Mouse (Mus musculus): ENCODE data around the gene Cog4. TPM values are rescaled to one million over a fixed set of nuclear protein-coding genes. Genes with fewer than 3 reads are reported as not detected.

The Cog4 gene
- total and polyA plus RNA-seq, 3 experiments = 24.9 to 35.2 (median 27.5) TPM

- no peak for TF ChIP-seq NRF1 (IDR thresholded peaks at IDR 0.05; ENCODE audit: low read depth, low read length)
- no peak for TF ChIP-seq POLR2AphosphoS2 (IDR thresholded peaks at IDR 0.05; ENCODE audit: low read depth, low read length)
- no peak for TF ChIP-seq IRF4 (IDR thresholded peaks at IDR 0.05; ENCODE audit: low read depth, low read length)
These were observed 10.5 kb downstream of the Cog4 start (continued) for GRCm38 (mm10) chr8:110856760-110857461.

- in situ Hi-C loops (cut with MboI; ENCODE audit: low pct_ligation_motif_present, low pct_unique_long_range_greater_than_20kb, low sequenced_read_pairs) = no loop called here
- Histone ChIP-seq H3K79me2 (replicated peaks; ENCODE audit: control insufficient read depth, extremely low read depth, insufficient read depth, poor library complexity, severe bottlenecking) (no peaks in the 10 kb centered on the region; the same call in 1 of the 2 replicates), H3K36me3 (replicated peaks in 1 of 2; ENCODE audit: control insufficient read depth in 1 of 2, insufficient read depth in 1 of 2, low read length in 1 of 2) (peaks cover 53 to 78% of the 10 kb centered on the region in 2 experiments)
- TF ChIP-seq SMC3 (IDR thresholded peaks at IDR 0.05; ENCODE audit: low read depth, low read length) (peak; percentile 69), ETS1 (conservative IDR thresholded peaks at IDR 0.05; ENCODE audit: low read depth, low read length) (peak; percentile 59; the same call in 1 of the 2 replicates), EP300 (IDR thresholded peaks at IDR 0.05; ENCODE audit: low read length) (peak; percentile 81), ELF1 (IDR thresholded peaks at IDR 0.05; ENCODE audit: low read depth, low read length) (no peak), USF1 (IDR thresholded peaks at IDR 0.05; ENCODE audit: low read depth, low read length) (no peak), NELFE (IDR thresholded peaks at IDR 0.05; ENCODE audit: low read depth, low read length) (no peak; the same call in 1 of the 2 replicates), CTCF (conservative IDR thresholded peaks at IDR 0.05 in 1 of 2, IDR thresholded peaks at IDR 0.05 in 1 of 2; ENCODE audit: low read depth in 2 of 2, low read length in 2 of 2) (peak; percentile 34 to 86), HCFC1 (IDR thresholded peaks at IDR 0.05; ENCODE audit: low read depth, low read length) (peak; percentile 17; the same call in 1 of the 2 replicates), POLR2AphosphoS2 (IDR thresholded peaks at IDR 0.05; ENCODE audit: low read depth, low read length) (no peak), IRF4 (IDR thresholded peaks at IDR 0.05; ENCODE audit: low read depth, low read length) (peak; percentile 86; the same call in 1 of the 2 replicates), JUND (conservative IDR thresholded peaks at IDR 0.05; ENCODE audit: low read depth, low read length) (no peak), BHLHE40 (IDR thresholded peaks at IDR 0.05; ENCODE audit: low read depth, low read length) (0 out of 2 replicates have a peak, but pooled peaks have one; percentile 21), CHD1 (IDR thresholded peaks at IDR 0.05; ENCODE audit: low read depth, low read length) (no peak), NRF1 (IDR thresholded peaks at IDR 0.05; ENCODE audit: low read depth, low read length) (no peak), TCF12 (IDR thresholded peaks at IDR 0.05; ENCODE audit: low read depth, low read length) (peak; percentile 41), USF2 (conservative IDR thresholded peaks at IDR 0.05; ENCODE audit: low read depth, low read length) (no peak; the same call in 1 of the 2 replicates), JUN (IDR thresholded peaks at IDR 0.05; ENCODE audit: insufficient read depth, low read depth, low read length) (no peak), E2F4 (IDR thresholded peaks at IDR 0.05; ENCODE audit: insufficient replicate concordance, low read depth, low read length) (0 out of 2 replicates have a peak, but pooled peaks have one; percentile 13), MYC (IDR thresholded peaks at IDR 0.05; ENCODE audit: low read depth, low read length) (peak; percentile 96; the same call in 1 of the 2 replicates), MAX (IDR thresholded peaks at IDR 0.05; ENCODE audit: low read length) (peak; percentile 75), POLR2A (IDR thresholded peaks at IDR 0.05; ENCODE audit: low read depth, low read length) (no peak; the same call in 1 of the 2 replicates), KAT2A (IDR thresholded peaks at IDR 0.05; ENCODE audit: insufficient replicate concordance, low read length) (no peak), GABPA (IDR thresholded peaks at IDR 0.05; ENCODE audit: insufficient replicate concordance, low read depth, low read length) (no peak), RAD21 (IDR thresholded peaks at IDR 0.05; ENCODE audit: low read depth, low read length) (peak; percentile 86), TBP (conservative IDR thresholded peaks at IDR 0.05; ENCODE audit: low read depth, low read length) (peak; percentile 52; the same call in 1 of the 2 replicates), ZC3H11A (IDR thresholded peaks at IDR 0.05; ENCODE audit: low read depth, low read length) (peak; percentile 24; the same call in 1 of the 2 replicates), PAX5 (IDR thresholded peaks at IDR 0.05; ENCODE audit: low read length) (no peak), CHD2 (IDR thresholded peaks at IDR 0.05; ENCODE audit: low read length) (0 out of 2 replicates have a peak, but pooled peaks have one; percentile 14), MAZ (IDR thresholded peaks at IDR 0.05; ENCODE audit: low read depth, low read length) (0 out of 2 replicates have a peak, but pooled peaks have one; percentile 16), ZMIZ1 (IDR thresholded peaks at IDR 0.05; ENCODE audit: low read depth, low read length) (no peak), UBTF (IDR thresholded peaks at IDR 0.05; ENCODE audit: low read depth, low read length) (no peak), MAFK (IDR thresholded peaks at IDR 0.05; ENCODE audit: insufficient replicate concordance, low read length) (0 out of 2 replicates have a peak, but pooled peaks have one; percentile 38), RCOR1 (conservative IDR thresholded peaks at IDR 0.05; ENCODE audit: low read depth, low read length) (0 out of 2 replicates have a peak, but pooled peaks have one; percentile 25)
These were observed 13.5 kb downstream of the Cog4 start for GRCm38 (mm10) chr8:110859651-110860501.

More at GRCm38 (mm10) chr8:110859651-110860501, 13.5 kb downstream of the Cog4 start:
- dilution Hi-C loops (cut with MboI; ENCODE audit: extremely low pct_ligation_motif_present, extremely low pct_unique_long_range_greater_than_20kb, low sequenced_read_pairs) = no loop called here
- DNase-seq (ENCODE audit: extremely low read depth) = peak; percentile 76
- Histone ChIP-seq H3K9me3 (replicated peaks; ENCODE audit: low read length) (no peaks in the 10 kb centered on the region), H3K9ac (ENCODE audit: insufficient read depth, low read depth) (peak overlapping the region; percentile 85), H3K27ac (ENCODE audit: insufficient read depth, low read depth) (peak overlapping the region; percentile 64), H3K4me1 (ENCODE audit: control insufficient read depth in 1 of 2, insufficient read depth in 2 of 2) (peaks cover 9 to 33% of the 10 kb centered on the region in 2 experiments), H3K27me3 (replicated peaks) (no peaks in the 10 kb centered on the region), H3K4me2 (ENCODE audit: insufficient read depth, low read depth, poor library complexity, severe bottlenecking) (peak overlapping the region; percentile 93), H3K4me3 (replicated peaks in 1 of 3; ENCODE audit: low read depth in 2 of 3, low read length in 2 of 3, poor library complexity in 1 of 3) (peak overlapping the region in 2 of 3 experiments; percentile 35 to 39)
